Mouse (Mus musculus) right cerebral cortex, postnatal 36 days (tissue): ENCODE results near the gene Zfp639.

Source experiments
- DNase-seq, 2 experiments: peaks; one replicate each; pipeline ENCODE4 v3.0.0; 2022; ENCODE audit warnings: low spot score in 2 of 2, mixed read lengths in 1 of 2

Gene Zfp639

GRCm38 (mm10) chr3:32505841-32506240 lies 4.2 kb upstream of the Zfp639 start:
- no peak for DNase-seq

- DNase-seq = no peak
Observed at GRCm38 (mm10) chr3:32506366-32507225, 3.5 kb upstream of the Zfp639 start.

- peak; percentile 46 to 58 for DNase-seq
Observed at GRCm38 (mm10) chr3:32508666-32509324, 1.3 kb upstream of the Zfp639 start.

- peak; percentile 88 to 89 for DNase-seq
Observed at GRCm38 (mm10) chr3:32510375-32511190, 524 bp downstream of the Zfp639 start.

GRCm38 (mm10) chr3:32511191-32511550 lies 1.1 kb downstream of the Zfp639 start:
- peak in 1 of 2 experiments; percentile 20 for DNase-seq

GRCm38 (mm10) chr3:32512686-32513284 lies 2.7 kb downstream of the Zfp639 start:
- DNase-seq = no peak

- no peak for DNase-seq
Observed at GRCm38 (mm10) chr3:32513528-32513927, 3.5 kb downstream of the Zfp639 start.

- DNase-seq = no peak
Observed at GRCm38 (mm10) chr3:32527181-32527580, 17.1 kb downstream of the Zfp639 start.

GRCm38 (mm10) chr3:32529303-32529898 lies 19.3 kb downstream of the Zfp639 start, which contains the start of gene Mfn1:
Gene Mfn1, plus strand, starts transcription at chr3:32529465.
- DNase-seq = peak; percentile 91 to 93

GRCm38 (mm10) chr3:32530041-32530440 lies 20.0 kb downstream of the Zfp639 start:
- DNase-seq = no peak

- DNase-seq = no peak
Observed at GRCm38 (mm10) chr3:32535692-32536091, 25.6 kb downstream of the Zfp639 start.

GRCm38 (mm10) chr3:32537556-32537955 lies 27.5 kb downstream of the Zfp639 start:
- DNase-seq = peak; percentile 24 to 32

- DNase-seq = no peak
Observed at GRCm38 (mm10) chr3:32538091-32538490, 28.0 kb downstream of the Zfp639 start.

- DNase-seq = no peak
Observed at GRCm38 (mm10) chr3:32553061-32553460, 43.0 kb downstream of the Zfp639 start.

- DNase-seq = no peak
Observed at GRCm38 (mm10) chr3:32563401-32563800, 53.3 kb downstream of the Zfp639 start.
